ENCODE assay signal across 8 mouse cellular contexts in genomic region chr7:19178443-19179092, GRCm38 (mm10). TPM values are rescaled to one million over a fixed set of nuclear protein-coding genes. Genes with fewer than 3 reads are reported as not detected.
A peak's percentile ranks its signal among the peaks of the same experiment; 100 is the strongest.
DNase-seq lines count a peak whose midpoint lies in the region; ATAC-seq and TF ChIP-seq lines count a peak whose summit lies in the region.

No protein-coding gene starts in this region.

- ATAC-seq in embryonic facial prominence, embryonic 11.5 days (replicated peaks; ENCODE audit: insufficient number of reproducible peaks, low FRiP score, low TSS enrichment, low read depth) = no peak
- ATAC-seq in limb, embryonic 14.5 days (ENCODE audit: low FRiP score, low read depth) = no peak
- ATAC-seq in midbrain, embryonic 16.5 days = no peak

- H3K4me1 ChIP-seq in embryonic facial prominence, embryonic 11.5 days (ENCODE audit: control insufficient read depth, insufficient read depth, low read length) = peaks cover 3% of the 10 kb centered on the region; the same call in 1 of the 2 replicates
- H3K4me1 ChIP-seq in limb, embryonic 14.5 days (ENCODE audit: control insufficient read depth, insufficient read depth, low read length) = peaks cover 6% of the 10 kb centered on the region; the same call in 1 of the 2 replicates
- H3K4me1 ChIP-seq in midbrain, embryonic 16.5 days (ENCODE audit: control insufficient read depth, insufficient read depth, low read length) = peaks cover 29% of the 10 kb centered on the region

- H3K9ac ChIP-seq in embryonic facial prominence, embryonic 11.5 days (replicated peaks; ENCODE audit: low read length) = 0 out of 2 replicates have a peak overlapping the region, but pooled peaks have one; percentile 5
- no peak overlapping the region for H3K9ac ChIP-seq in limb, embryonic 14.5 days (ENCODE audit: low read depth, low read length, severe bottlenecking)
- H3K9ac ChIP-seq in midbrain, embryonic 16.5 days (ENCODE audit: low read depth, low read length) = no peak overlapping the region

- peak; percentile 49 to 61 for DNase-seq in urinary bladder, adult 18-20 months (ENCODE audit: low spot score in 2 of 2)
- DNase-seq in urinary bladder, postnatal 10 days (ENCODE audit: low spot score) = no peak
- peak; percentile 79 for DNase-seq in embryonic facial prominence, embryonic 11.5 days (ENCODE audit: low spot score)
- DNase-seq in heart, adult 9 months (ENCODE audit: low spot score in 2 of 2) = peak; percentile 47 to 73
- DNase-seq in kidney, adult 9 months = peak; percentile 74
- DNase-seq in limb, embryonic 14.5 days (ENCODE audit: low spot score) = no peak
- DNase-seq in splenic B cell, adult 2 months (ENCODE audit: low read depth, low spot score) = peak; percentile 85

- H3K4me3 ChIP-seq in embryonic facial prominence, embryonic 11.5 days (ENCODE audit: low read depth, low read length) = no peak overlapping the region; the same call in 1 of the 2 replicates
- 0 out of 2 replicates have a peak overlapping the region, but pooled peaks have one; percentile 6 for H3K4me3 ChIP-seq in limb, embryonic 14.5 days (replicated peaks; ENCODE audit: low read length)
- H3K4me3 ChIP-seq in midbrain, embryonic 16.5 days (ENCODE audit: low read depth, low read length) = peak overlapping the region; percentile 58

- TF ChIP-seq POLR2A in limb, embryonic 14.5 days (IDR thresholded peaks at IDR 0.05; ENCODE audit: borderline replicate concordance, extremely low read depth, insufficient read depth, insufficient read length) = no peak

- H3K4me2 ChIP-seq in embryonic facial prominence, embryonic 11.5 days (ENCODE audit: low read depth, low read length) = peak overlapping the region; percentile 39; the same call in 1 of the 2 replicates
- peak overlapping the region; percentile 43 for H3K4me2 ChIP-seq in limb, embryonic 14.5 days (replicated peaks; ENCODE audit: low read depth, low read length, severe bottlenecking)
- H3K4me2 ChIP-seq in midbrain, embryonic 16.5 days (ENCODE audit: low read length) = peak overlapping the region; percentile 74

- peaks cover 47% of the 10 kb centered on the region for H3K27me3 ChIP-seq in embryonic facial prominence, embryonic 11.5 days (ENCODE audit: control insufficient read depth, insufficient read depth, low read length)
- peaks cover 52% of the 10 kb centered on the region for H3K27me3 ChIP-seq in limb, embryonic 14.5 days (ENCODE audit: control insufficient read depth, insufficient read depth, low read length)
- peaks cover 3% of the 10 kb centered on the region for H3K27me3 ChIP-seq in midbrain, embryonic 16.5 days (ENCODE audit: control insufficient read depth, insufficient read depth, low read depth, low read length)
- H3K27me3 ChIP-seq in splenic B cell, adult 2 months (ENCODE audit: control insufficient read depth, insufficient read depth, low read length, poor library complexity, severe bottlenecking) = no peaks in the 10 kb centered on the region

- H3K36me3 ChIP-seq in embryonic facial prominence, embryonic 11.5 days (replicated peaks; ENCODE audit: control insufficient read depth, insufficient read depth, low read depth, low read length) = no peaks in the 10 kb centered on the region
- H3K36me3 ChIP-seq in limb, embryonic 14.5 days (ENCODE audit: control insufficient read depth, insufficient read depth, low read length) = 0 out of 2 replicates have a peak, but pooled peaks cover 1% of the 10 kb centered on the region
- H3K36me3 ChIP-seq in midbrain, embryonic 16.5 days (ENCODE audit: control insufficient read depth, insufficient read depth, low read length) = peaks cover 13% of the 10 kb centered on the region
- H3K36me3 ChIP-seq in splenic B cell, adult 2 months (ENCODE audit: control insufficient read depth, insufficient read depth, low read length, poor library complexity, severe bottlenecking) = no peaks in the 10 kb centered on the region

- H3K27ac ChIP-seq in embryonic facial prominence, embryonic 11.5 days (replicated peaks; ENCODE audit: low read depth, low read length) = no peak overlapping the region
- no peak overlapping the region for H3K27ac ChIP-seq in limb, embryonic 14.5 days (replicated peaks; ENCODE audit: low read depth, low read length)
- no peak overlapping the region for H3K27ac ChIP-seq in midbrain, embryonic 16.5 days (ENCODE audit: low read length)

- 5% methylated on average over 27 of the region's 27 CpGs for WGBS in embryonic facial prominence, embryonic 11.5 days
- 6% methylated on average over 27 of the region's 27 CpGs for WGBS in limb, embryonic 14.5 days
- WGBS in midbrain, embryonic 16.5 days = 7% methylated on average over 27 of the region's 27 CpGs

- no peaks in the 10 kb centered on the region for H3K9me3 ChIP-seq in embryonic facial prominence, embryonic 11.5 days (replicated peaks; ENCODE audit: control insufficient read depth, low read length)
- peaks cover 8% of the 10 kb centered on the region; the same call in 1 of the 2 replicates for H3K9me3 ChIP-seq in limb, embryonic 14.5 days (ENCODE audit: control insufficient read depth, low read length)
- no peaks in the 10 kb centered on the region for H3K9me3 ChIP-seq in midbrain, embryonic 16.5 days (replicated peaks; ENCODE audit: control insufficient read depth, low read length, poor library complexity, severe bottlenecking)

RNA-seq across cellular contexts. Expression of gene Eml2, which starts 2.3 kb away (rescaled TPM):
- 2.1 and 2.3 TPM in 2 replicates for polyA plus RNA-seq in embryonic facial prominence, embryonic 11.5 days (2014; fragmentation: Nextera tagmentation; extraction: Ambion mirVana)
- polyA plus RNA-seq in limb, embryonic 14.5 days (2012; rRNA removed) = 38.5 and 49.9 TPM in 2 replicates
- polyA plus RNA-seq in limb, embryonic 14.5 days (2014; fragmentation: Nextera tagmentation; extraction: Ambion mirVana) = 1.5 and 3.6 TPM in 2 replicates
- 10.6 TPM in 2 replicates for polyA plus RNA-seq in midbrain, embryonic 16.5 days (2015; fragmentation: Nextera tagmentation; extraction: Ambion mirVana)

RNA-seq across cellular contexts. Expression of gene Gipr, which starts 12.6 kb away (rescaled TPM):
- polyA plus RNA-seq in embryonic facial prominence, embryonic 11.5 days (2014; fragmentation: Nextera tagmentation; extraction: Ambion mirVana) = 0.15 and 0.77 TPM in 2 replicates
- polyA plus RNA-seq in limb, embryonic 14.5 days (2012; rRNA removed) = 1.1 and 1.4 TPM in 2 replicates
- 0.32 TPM in 1 of 2 replicates, not detected in the other for polyA plus RNA-seq in limb, embryonic 14.5 days (2014; fragmentation: Nextera tagmentation; extraction: Ambion mirVana)
- polyA plus RNA-seq in midbrain, embryonic 16.5 days (2015; fragmentation: Nextera tagmentation; extraction: Ambion mirVana) = 4.0 and 4.8 TPM in 2 replicates

RNA-seq across cellular contexts. Expression of gene Snrpd2, which starts 29.0 kb away (rescaled TPM):
- polyA plus RNA-seq in embryonic facial prominence, embryonic 11.5 days (2014; fragmentation: Nextera tagmentation; extraction: Ambion mirVana) = 157 and 171 TPM in 2 replicates
- 71.9 and 151 TPM in 2 replicates for polyA plus RNA-seq in limb, embryonic 14.5 days (2012; rRNA removed)
- polyA plus RNA-seq in limb, embryonic 14.5 days (2014; fragmentation: Nextera tagmentation; extraction: Ambion mirVana) = 130 and 143 TPM in 2 replicates
- polyA plus RNA-seq in midbrain, embryonic 16.5 days (2015; fragmentation: Nextera tagmentation; extraction: Ambion mirVana) = 105 TPM in 2 replicates

RNA-seq across cellular contexts. Expression of gene Qpctl, which starts 29.5 kb away (rescaled TPM):
- polyA plus RNA-seq in embryonic facial prominence, embryonic 11.5 days (2014; fragmentation: Nextera tagmentation; extraction: Ambion mirVana) = 9.4 and 9.7 TPM in 2 replicates
- polyA plus RNA-seq in limb, embryonic 14.5 days (2012; rRNA removed) = 13.2 and 15.6 TPM in 2 replicates
- polyA plus RNA-seq in limb, embryonic 14.5 days (2014; fragmentation: Nextera tagmentation; extraction: Ambion mirVana) = 11.1 and 12.1 TPM in 2 replicates
- polyA plus RNA-seq in midbrain, embryonic 16.5 days (2015; fragmentation: Nextera tagmentation; extraction: Ambion mirVana) = 24.9 and 28.8 TPM in 2 replicates

RNA-seq across cellular contexts. Expression of gene Gpr4, which starts 33.8 kb away (rescaled TPM):
- polyA plus RNA-seq in embryonic facial prominence, embryonic 11.5 days (2014; fragmentation: Nextera tagmentation; extraction: Ambion mirVana) = 1.4 and 1.8 TPM in 2 replicates
- polyA plus RNA-seq in limb, embryonic 14.5 days (2012; rRNA removed) = 9.2 and 15.5 TPM in 2 replicates
- 4.0 and 4.4 TPM in 2 replicates for polyA plus RNA-seq in limb, embryonic 14.5 days (2014; fragmentation: Nextera tagmentation; extraction: Ambion mirVana)
- polyA plus RNA-seq in midbrain, embryonic 16.5 days (2015; fragmentation: Nextera tagmentation; extraction: Ambion mirVana) = 3.4 and 4.5 TPM in 2 replicates

Comparison
In these comparisons a context has a peak if more than half of its experiments do, and no peak if none do; other contexts are left out.
1. DNase-seq: peak in urinary bladder, adult 18-20 months (2 of 2), embryonic facial prominence, embryonic 11.5 days (single experiment), heart, adult 9 months (2 of 2), kidney, adult 9 months (single experiment) and splenic B cell, adult 2 months (single experiment); none in urinary bladder, postnatal 10 days (single experiment) and limb, embryonic 14.5 days (single experiment).
2. Peak in every context shown above with its lines, with median percentiles within 50 percentile points of each other: H3K4me2 ChIP-seq.